Mouse (Mus musculus): ENCODE results near the gene Tmem150c. TPM values are rescaled to one million over a fixed set of nuclear protein-coding genes. Genes with fewer than 3 reads are reported as not detected.

Tmem150c gene
- polyA plus RNA-seq, 2 experiments = 4.8 to 7.3 TPM

GRCm38 (mm10) chr5:100178781-100179165 is 19.2 kb upstream of the Tmem150c start:
- no peak overlapping the region for H3K27ac ChIP-seq (replicated peaks; ENCODE audit: low read depth, low read length)
- ATAC-seq (ENCODE audit: low FRiP score, low read depth) = no peak
- H3K4me2 ChIP-seq (replicated peaks; ENCODE audit: low read depth, low read length, severe bottlenecking) = no peak overlapping the region
- no peak for DNase-seq (ENCODE audit: low spot score)
- TF ChIP-seq POLR2A (IDR thresholded peaks at IDR 0.05; ENCODE audit: borderline replicate concordance, extremely low read depth, insufficient read depth, insufficient read length) = no peak
- no peaks in the 10 kb centered on the region for H3K9me3 ChIP-seq (ENCODE audit: control insufficient read depth, low read length)
- H3K27me3 ChIP-seq (ENCODE audit: control insufficient read depth, insufficient read depth, low read length) = no peaks in the 10 kb centered on the region
- H3K36me3 ChIP-seq (ENCODE audit: control insufficient read depth, insufficient read depth, low read length) = no peaks in the 10 kb centered on the region
- 65% methylated on average over 2 of the region's 2 CpGs for WGBS
- H3K4me3 ChIP-seq (replicated peaks; ENCODE audit: low read length) = no peak overlapping the region
- no peak overlapping the region for H3K9ac ChIP-seq (ENCODE audit: low read depth, low read length, severe bottlenecking)
- 0 out of 2 replicates have a peak, but pooled peaks cover 4% of the 10 kb centered on the region for H3K4me1 ChIP-seq (ENCODE audit: control insufficient read depth, insufficient read depth, low read length)

GRCm38 (mm10) chr5:100178122-100178780 is 18.6 kb upstream of the Tmem150c start:
- Histone ChIP-seq H3K9ac (ENCODE audit: low read depth, low read length, severe bottlenecking) (no peak overlapping the region), H3K4me3 (replicated peaks; ENCODE audit: low read length) (no peak overlapping the region), H3K36me3 (ENCODE audit: control insufficient read depth, insufficient read depth, low read length) (no peaks in the 10 kb centered on the region), H3K27ac (replicated peaks; ENCODE audit: low read depth, low read length) (no peak overlapping the region), H3K9me3 (ENCODE audit: control insufficient read depth, low read length) (no peaks in the 10 kb centered on the region), H3K27me3 (ENCODE audit: control insufficient read depth, insufficient read depth, low read length) (no peaks in the 10 kb centered on the region), H3K4me2 (replicated peaks; ENCODE audit: low read depth, low read length, severe bottlenecking) (no peak overlapping the region), H3K4me1 (ENCODE audit: control insufficient read depth, insufficient read depth, low read length) (0 out of 2 replicates have a peak, but pooled peaks cover 4% of the 10 kb centered on the region)
- no peak for DNase-seq (ENCODE audit: low spot score)
- TF ChIP-seq POLR2A (IDR thresholded peaks at IDR 0.05; ENCODE audit: borderline replicate concordance, extremely low read depth, insufficient read depth, insufficient read length) = no peak
- WGBS = 70% methylated on average over 4 of the region's 4 CpGs
- no peak for ATAC-seq (ENCODE audit: low FRiP score, low read depth)

- no peak for ATAC-seq (ENCODE audit: low FRiP score, low read depth)
- H3K9me3 ChIP-seq (ENCODE audit: control insufficient read depth, low read length) = no peaks in the 10 kb centered on the region
- no peak for DNase-seq (ENCODE audit: low spot score)
- 81% methylated on average over 3 of the region's 5 CpGs for WGBS
- TF ChIP-seq POLR2A (IDR thresholded peaks at IDR 0.05; ENCODE audit: borderline replicate concordance, extremely low read depth, insufficient read depth, insufficient read length) = no peak
- H3K4me2 ChIP-seq (replicated peaks; ENCODE audit: low read depth, low read length, severe bottlenecking) = no peak overlapping the region
- H3K9ac ChIP-seq (ENCODE audit: low read depth, low read length, severe bottlenecking) = no peak overlapping the region
- no peak overlapping the region for H3K27ac ChIP-seq (replicated peaks; ENCODE audit: low read depth, low read length)
- no peaks in the 10 kb centered on the region for H3K36me3 ChIP-seq (ENCODE audit: control insufficient read depth, insufficient read depth, low read length)
- no peaks in the 10 kb centered on the region for H3K27me3 ChIP-seq (ENCODE audit: control insufficient read depth, insufficient read depth, low read length)
- H3K4me1 ChIP-seq (ENCODE audit: control insufficient read depth, insufficient read depth, low read length) = 0 out of 2 replicates have a peak, but pooled peaks cover 4% of the 10 kb centered on the region
- H3K4me3 ChIP-seq (replicated peaks; ENCODE audit: low read length) = no peak overlapping the region
Observed at GRCm38 (mm10) chr5:100177547-100177946, 17.9 kb upstream of the Tmem150c start.

- Histone ChIP-seq H3K36me3 (ENCODE audit: control insufficient read depth, insufficient read depth, low read length) (no peaks in the 10 kb centered on the region), H3K4me2 (replicated peaks; ENCODE audit: low read depth, low read length, severe bottlenecking) (no peak overlapping the region), H3K27ac (replicated peaks; ENCODE audit: low read depth, low read length) (no peak overlapping the region), H3K4me1 (ENCODE audit: control insufficient read depth, insufficient read depth, low read length) (no peaks in the 10 kb centered on the region), H3K27me3 (ENCODE audit: control insufficient read depth, insufficient read depth, low read length) (no peaks in the 10 kb centered on the region), H3K9ac (ENCODE audit: low read depth, low read length, severe bottlenecking) (no peak overlapping the region), H3K4me3 (replicated peaks; ENCODE audit: low read length) (no peak overlapping the region), H3K9me3 (ENCODE audit: control insufficient read depth, low read length) (no peaks in the 10 kb centered on the region)
- no peak for TF ChIP-seq POLR2A (IDR thresholded peaks at IDR 0.05; ENCODE audit: borderline replicate concordance, extremely low read depth, insufficient read depth, insufficient read length)
- DNase-seq (ENCODE audit: low spot score) (no peak), ATAC-seq (ENCODE audit: low FRiP score, low read depth) (no peak)
- 82% methylated on average over 5 of the region's 5 CpGs for WGBS
Observed at GRCm38 (mm10) chr5:100176096-100176495, 16.5 kb upstream of the Tmem150c start.

GRCm38 (mm10) chr5:100175582-100175981 is 16.0 kb upstream of the Tmem150c start:
- no peak overlapping the region for H3K9ac ChIP-seq (ENCODE audit: low read depth, low read length, severe bottlenecking)
- no peaks in the 10 kb centered on the region for H3K9me3 ChIP-seq (ENCODE audit: control insufficient read depth, low read length)
- H3K36me3 ChIP-seq (ENCODE audit: control insufficient read depth, insufficient read depth, low read length) = no peaks in the 10 kb centered on the region
- ATAC-seq (ENCODE audit: low FRiP score, low read depth) (no peak), DNase-seq (ENCODE audit: low spot score) (no peak)
- no peak overlapping the region for H3K4me2 ChIP-seq (replicated peaks; ENCODE audit: low read depth, low read length, severe bottlenecking)
- 85% methylated on average over 7 of the region's 7 CpGs for WGBS
- TF ChIP-seq POLR2A (IDR thresholded peaks at IDR 0.05; ENCODE audit: borderline replicate concordance, extremely low read depth, insufficient read depth, insufficient read length) = no peak
- no peaks in the 10 kb centered on the region for H3K4me1 ChIP-seq (ENCODE audit: control insufficient read depth, insufficient read depth, low read length)
- no peak overlapping the region for H3K4me3 ChIP-seq (replicated peaks; ENCODE audit: low read length)
- no peak overlapping the region for H3K27ac ChIP-seq (replicated peaks; ENCODE audit: low read depth, low read length)
- no peaks in the 10 kb centered on the region for H3K27me3 ChIP-seq (ENCODE audit: control insufficient read depth, insufficient read depth, low read length)

Data from limb, embryonic 14.5 days (tissue).